Mouse (Mus musculus) kidney, adult 2 months (tissue): Measurements from ENCODE around the gene Tnfsf12. TPM values are rescaled to one million over a fixed set of nuclear protein-coding genes. Genes with fewer than 3 reads are reported as not detected.

Experiments
- DNase-seq: peaks from one replicate; pipeline ENCODE4 v3.0.0; 2021
- H3K27ac ChIP-seq: fragments of 200-500 bp; 2 replicates; pipeline ENCODE4 v1.5.1; 2012; ENCODE audit warnings: low read depth, low read length, control low read depth, inconsistent platforms; ENCODE audit not compliant: insufficient read depth
- H3K27me3 ChIP-seq: fragments of 200-500 bp; replicated peaks from 2 replicates; pipeline ENCODE4 v1.6.1; 2012; ENCODE audit warnings: mild to moderate bottlenecking, moderate library complexity, low read length, inconsistent platforms; ENCODE audit not compliant: control insufficient read depth, insufficient read depth
- H3K36me3 ChIP-seq: fragments of 200-500 bp; 2 replicates; pipeline ENCODE4 v1.6.1; 2012; ENCODE audit warnings: mild to moderate bottlenecking, moderate library complexity, low read length, inconsistent platforms; ENCODE audit not compliant: control insufficient read depth, insufficient read depth
- H3K4me1 ChIP-seq: fragments of 200-500 bp; 2 replicates; pipeline ENCODE4 v1.6.1; 2011; ENCODE audit warnings: low read length; ENCODE audit not compliant: control insufficient read depth, insufficient read depth
- H3K4me3 ChIP-seq: fragments of 200-500 bp; 2 replicates; pipeline ENCODE4 v1.5.1; 2011; ENCODE audit warnings: mild to moderate bottlenecking, low read depth, low read length, control low read depth; ENCODE audit not compliant: insufficient read depth
- CTCF ChIP-seq: fragments of 200-500 bp; conservative IDR thresholded peaks from 2 replicates; pipeline ENCODE4 v1.5.1; 2011; ENCODE audit warnings: low read depth, mild to moderate bottlenecking, control low read depth, low read length, moderate library complexity, mixed read lengths; ENCODE audit not compliant: insufficient read depth, insufficient read length
- POLR2A ChIP-seq: fragments of 200-500 bp; IDR thresholded peaks from one replicate; pipeline ENCODE4 v1.6.1; 2011; ENCODE audit warnings: low read depth, low read length, control low read depth
- WGBS: fragments of 180-500 bp; shearing (Covaris S2); methylation state at CpG from one replicate; pipeline ENCODE4 v1.1.7; 2018; 5-methylcytosine and 5-hydroxymethylcytosine counted together
- polyA plus RNA-seq: library from polyadenylated mRNA; depleted of rRNA; stranded (reverse); fragments of >200 nt; gene quantifications from 2 replicates; pipeline ENCODE4 v1.2.3, GENCODE M21; 2012

Gene Tnfsf12
- polyA plus RNA-seq, 1 experiment, result 65.1 TPM

GRCm38 (mm10) chr11:69695046-69695360 lies 646 bp downstream of the Tnfsf12 start:
- WGBS, result 19% methylated on average over 6 of the region's 6 CpGs

GRCm38 (mm10) chr11:69693421-69693965 lies 2.2 kb downstream of the Tnfsf12 start:
- Histone ChIP-seq H3K4me1 (peaks cover 26% of the 10 kb centered on the region), H3K27ac (peak overlapping the region; percentile 66), H3K27me3 (no peaks in the 10 kb centered on the region), H3K4me3 (no peak overlapping the region), H3K36me3 (no peaks in the 10 kb centered on the region)
- WGBS, result 51% methylated on average over 11 of the region's 11 CpGs
- no peak for TF ChIP-seq POLR2A
- no peak for TF ChIP-seq CTCF
- peak; percentile 59 for DNase-seq

More at GRCm38 (mm10) chr11:69695046-69695360, 646 bp downstream of the Tnfsf12 start:
- no peaks in the 10 kb centered on the region for H3K36me3 ChIP-seq
- peak overlapping the region; percentile 65 for H3K27ac ChIP-seq
- no peak for DNase-seq
- peak overlapping the region; percentile 76 for H3K4me3 ChIP-seq
- peaks cover 26% of the 10 kb centered on the region for H3K4me1 ChIP-seq
- H3K27me3 ChIP-seq, result no peaks in the 10 kb centered on the region
- TF ChIP-seq POLR2A, result no peak
- no peak for TF ChIP-seq CTCF

- DNase-seq, result peak; percentile 90
- Histone ChIP-seq H3K27ac (peak overlapping the region; percentile 78), H3K27me3 (no peaks in the 10 kb centered on the region), H3K4me1 (peaks cover 26% of the 10 kb centered on the region), H3K4me3 (no peak overlapping the region), H3K36me3 (no peaks in the 10 kb centered on the region)
- no peak for TF ChIP-seq POLR2A
- TF ChIP-seq CTCF, result no peak
- WGBS, result 61% methylated on average over 6 of the region's 6 CpGs
Observed at GRCm38 (mm10) chr11:69692863-69693262, 2.8 kb downstream of the Tnfsf12 start.

GRCm38 (mm10) chr11:69692196-69692811 lies 3.3 kb downstream of the Tnfsf12 start:
- peak; percentile 65 for DNase-seq
- Histone ChIP-seq H3K4me3 (no peak overlapping the region), H3K4me1 (peaks cover 26% of the 10 kb centered on the region), H3K36me3 (no peaks in the 10 kb centered on the region), H3K27ac (peak overlapping the region; percentile 78), H3K27me3 (no peaks in the 10 kb centered on the region)
- 59% methylated on average over 9 of the region's 9 CpGs for WGBS
- TF ChIP-seq CTCF (no peak), POLR2A (no peak)

- H3K27me3 ChIP-seq, result no peaks in the 10 kb centered on the region
- 62% methylated on average over 1 of the region's 1 CpGs for WGBS
- H3K4me1 ChIP-seq, result peaks cover 40% of the 10 kb centered on the region
- TF ChIP-seq CTCF, result no peak
- no peak for TF ChIP-seq POLR2A
- no peak overlapping the region for H3K4me3 ChIP-seq
- DNase-seq, result peak; percentile 81
- H3K27ac ChIP-seq, result peak overlapping the region; percentile 47; the same call in 1 of the 2 replicates
- no peaks in the 10 kb centered on the region for H3K36me3 ChIP-seq
Observed at GRCm38 (mm10) chr11:69689891-69690290, 5.8 kb downstream of the Tnfsf12 start.

- no peak for DNase-seq
- 56% methylated on average over 5 of the region's 5 CpGs for WGBS
- Histone ChIP-seq H3K36me3 (no peaks in the 10 kb centered on the region), H3K27me3 (no peaks in the 10 kb centered on the region), H3K27ac (no peak overlapping the region; the same call in 1 of the 2 replicates), H3K4me3 (no peak overlapping the region), H3K4me1 (peaks cover 36% of the 10 kb centered on the region)
- TF ChIP-seq POLR2A, result no peak
- no peak for TF ChIP-seq CTCF
Observed at GRCm38 (mm10) chr11:69687061-69687460, 8.6 kb downstream of the Tnfsf12 start.

- peak overlapping the region; percentile 100 for H3K27ac ChIP-seq
- peak; percentile 87 for DNase-seq
- WGBS, result 8% methylated on average over 4 of the region's 4 CpGs
- H3K4me3 ChIP-seq, result no peak overlapping the region
- no peaks in the 10 kb centered on the region for H3K27me3 ChIP-seq
- no peaks in the 10 kb centered on the region for H3K36me3 ChIP-seq
- no peak for TF ChIP-seq POLR2A
- TF ChIP-seq CTCF, result no peak
- H3K4me1 ChIP-seq, result peaks cover 35% of the 10 kb centered on the region
Observed at GRCm38 (mm10) chr11:69686377-69686776, 9.3 kb downstream of the Tnfsf12 start.
